Mouse (Mus musculus): ENCODE data around the gene Mat2a. TPM values are rescaled to one million over a fixed set of nuclear protein-coding genes. Genes with fewer than 3 reads are reported as not detected.
"Not testable (repeated sequence)": the region's sequence is repeated elsewhere in the genome, so short reads cannot be mapped to it uniquely, and the experiment has no call there.

The Mat2a gene
- polyA plus RNA-seq, 1 experiment from 2014 or later, result 360 TPM

DNA sequence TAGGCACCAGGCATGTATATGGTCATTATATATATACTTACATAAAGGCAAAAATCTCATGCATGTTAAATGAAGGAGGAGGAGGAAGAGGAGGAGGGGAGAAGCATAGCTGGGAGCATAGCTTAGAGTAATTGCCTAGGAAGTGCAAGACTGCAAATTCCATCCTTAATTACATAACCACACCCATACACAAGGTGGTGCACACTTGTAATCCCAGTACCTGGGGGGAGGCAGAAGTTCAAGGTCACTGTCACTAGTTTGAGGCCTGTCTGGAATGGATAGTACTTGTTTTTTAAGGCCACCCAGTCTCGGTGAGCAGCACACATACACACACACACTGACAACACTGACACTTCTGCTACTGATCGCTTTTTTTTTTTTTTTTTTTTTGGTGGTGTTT, 13.0 kb upstream of the Mat2a start:
- Histone ChIP-seq H3K27me3 (no peaks in the 10 kb centered on the region), H3K4me3 (no peak overlapping the region), H3K36me3 (no peaks in the 10 kb centered on the region), H3K9me3 (no peaks in the 10 kb centered on the region), H3K4me1 (replicated peaks) (peaks cover 11% of the 10 kb centered on the region), H3K4me2 (no peak overlapping the region), H3K27ac (replicated peaks) (no peak overlapping the region), H3K9ac (no peak overlapping the region)
- 83% methylated on average over 2 of the region's 2 CpGs for WGBS
- no peak for ATAC-seq (ENCODE audit: low read depth)

DNA sequence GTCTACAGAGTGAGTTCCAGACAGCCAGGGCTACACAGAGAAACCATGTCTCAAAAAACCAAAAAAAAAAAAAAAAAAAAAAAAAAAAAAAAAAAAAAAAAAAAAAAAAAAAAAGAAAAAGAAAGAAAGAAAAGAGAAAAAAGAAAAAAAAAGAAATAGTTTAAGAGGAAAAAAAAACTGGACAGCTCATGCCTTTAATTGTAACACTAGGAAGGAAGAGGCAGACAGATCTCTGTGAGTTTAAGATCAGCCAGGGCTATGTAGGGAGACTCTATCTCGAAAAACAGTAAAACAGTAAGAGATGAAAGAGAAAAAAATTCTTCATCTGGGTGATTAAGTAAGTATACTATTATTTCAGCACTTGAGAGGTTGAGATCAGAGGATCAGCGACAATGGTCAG, 12.4 kb upstream of the Mat2a start:
- not testable (repeated sequence) for H3K27me3 ChIP-seq; H3K27ac ChIP-seq (replicated peaks); ATAC-seq (ENCODE audit: low read depth); H3K9ac ChIP-seq; H3K9me3 ChIP-seq; H3K4me2 ChIP-seq; H3K36me3 ChIP-seq; H3K4me3 ChIP-seq
- H3K4me1 ChIP-seq (replicated peaks), result peaks cover 11% of the 10 kb centered on the region
- WGBS, result 66% methylated on average over 2 of the region's 2 CpGs

DNA sequence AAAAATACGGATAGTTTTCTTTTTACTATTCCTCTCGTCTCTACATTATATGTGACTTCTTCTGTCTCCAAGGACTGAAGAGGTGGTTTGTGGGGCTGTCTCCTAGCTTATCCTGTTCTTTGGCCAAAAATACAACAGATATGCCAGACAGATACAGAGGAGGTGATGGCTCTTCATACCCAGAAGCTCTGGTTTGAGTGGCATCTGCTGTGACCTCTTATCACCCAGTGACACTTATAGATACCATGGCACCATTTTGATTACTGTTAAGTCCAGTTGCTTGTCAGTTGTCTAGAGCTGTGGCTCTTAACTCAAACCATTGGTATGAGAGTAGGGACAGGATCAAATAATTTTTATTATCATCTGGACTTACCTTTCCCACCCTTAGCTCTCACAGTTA, 8.1 kb upstream of the Mat2a start:
- Histone ChIP-seq H3K4me3 (no peak overlapping the region), H3K27me3 (0 out of 2 replicates have a peak, but pooled peaks cover 5% of the 10 kb centered on the region), H3K9me3 (no peaks in the 10 kb centered on the region), H3K36me3 (no peaks in the 10 kb centered on the region), H3K27ac (replicated peaks) (no peak overlapping the region), H3K4me1 (replicated peaks) (no peaks in the 10 kb centered on the region), H3K4me2 (no peak overlapping the region), H3K9ac (no peak overlapping the region)
- ATAC-seq (ENCODE audit: low read depth), result no peak
- WGBS, result 89% methylated on average over 2 of the region's 2 CpGs

DNA sequence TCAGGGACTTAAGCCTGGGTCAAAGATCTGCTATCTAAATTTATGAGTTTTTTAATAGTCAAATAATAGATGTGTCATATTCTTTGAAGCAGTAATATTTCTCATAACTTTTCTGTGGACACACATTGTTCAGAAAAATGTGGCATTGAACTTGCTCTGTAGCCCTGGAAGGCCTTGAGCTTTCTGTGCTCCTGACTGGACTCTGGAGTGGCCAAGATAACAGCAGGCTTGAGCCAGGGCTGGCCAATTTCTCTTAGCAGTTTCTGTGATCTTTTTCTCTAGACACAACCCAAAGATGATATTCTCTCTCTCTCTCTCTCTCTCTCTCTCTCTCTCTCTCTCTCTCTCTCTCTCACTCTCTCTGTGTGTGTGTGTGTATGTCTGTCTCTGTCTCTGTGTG, 5.7 kb upstream of the Mat2a start:
- Histone ChIP-seq H3K4me3 (no peak overlapping the region), H3K27me3 (0 out of 2 replicates have a peak, but pooled peaks cover 5% of the 10 kb centered on the region), H3K9me3 (no peaks in the 10 kb centered on the region), H3K4me2 (no peak overlapping the region), H3K9ac (no peak overlapping the region), H3K27ac (replicated peaks) (no peak overlapping the region), H3K36me3 (no peaks in the 10 kb centered on the region), H3K4me1 (replicated peaks) (peaks cover 18% of the 10 kb centered on the region)
- ATAC-seq (ENCODE audit: low read depth), result no peak

DNA sequence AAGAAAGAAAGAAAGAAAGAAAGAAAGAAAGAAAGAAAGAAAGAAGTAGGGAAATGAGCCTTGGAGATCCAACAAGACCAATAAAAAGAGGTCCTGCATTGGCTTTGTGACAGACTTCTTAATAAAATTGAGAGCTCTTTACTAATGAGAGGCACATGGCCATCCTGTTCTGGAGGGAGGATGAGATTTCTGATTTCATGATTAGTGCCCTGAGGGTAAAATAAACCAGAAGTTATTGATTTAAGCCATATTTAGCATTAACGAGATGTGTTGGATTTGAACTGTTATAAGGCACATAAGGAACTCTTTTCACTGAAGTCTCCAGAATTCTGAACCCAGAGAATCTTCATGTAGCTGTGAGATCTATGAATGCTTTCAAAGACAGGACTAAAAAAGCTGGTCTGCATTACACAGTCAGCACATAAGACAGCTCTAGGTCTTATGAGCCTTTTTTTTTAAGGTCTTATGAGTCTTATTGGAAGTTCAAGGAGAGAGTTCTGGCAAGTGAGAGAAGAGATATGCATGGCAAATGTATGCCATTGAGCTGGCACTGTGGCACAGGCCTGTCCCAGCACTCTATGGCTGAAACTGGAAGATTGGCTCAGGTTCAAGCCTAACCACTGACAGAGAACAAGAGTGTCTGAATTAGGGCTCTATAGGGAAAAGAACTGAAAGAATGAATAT, 3.7 kb upstream of the Mat2a start:
- no peak overlapping the region for H3K9ac ChIP-seq
- no peak overlapping the region for H3K4me2 ChIP-seq
- H3K9me3 ChIP-seq, result no peaks in the 10 kb centered on the region
- peaks cover 19% of the 10 kb centered on the region for H3K4me1 ChIP-seq (replicated peaks)
- H3K4me3 ChIP-seq, result no peak overlapping the region
- H3K27ac ChIP-seq (replicated peaks), result no peak overlapping the region
- 0 out of 2 replicates have a peak, but pooled peaks cover 5% of the 10 kb centered on the region for H3K27me3 ChIP-seq
- 78% methylated on average over 1 of the region's 1 CpGs for WGBS
- no peaks in the 10 kb centered on the region for H3K36me3 ChIP-seq
- ATAC-seq (ENCODE audit: low read depth), result no peak

DNA sequence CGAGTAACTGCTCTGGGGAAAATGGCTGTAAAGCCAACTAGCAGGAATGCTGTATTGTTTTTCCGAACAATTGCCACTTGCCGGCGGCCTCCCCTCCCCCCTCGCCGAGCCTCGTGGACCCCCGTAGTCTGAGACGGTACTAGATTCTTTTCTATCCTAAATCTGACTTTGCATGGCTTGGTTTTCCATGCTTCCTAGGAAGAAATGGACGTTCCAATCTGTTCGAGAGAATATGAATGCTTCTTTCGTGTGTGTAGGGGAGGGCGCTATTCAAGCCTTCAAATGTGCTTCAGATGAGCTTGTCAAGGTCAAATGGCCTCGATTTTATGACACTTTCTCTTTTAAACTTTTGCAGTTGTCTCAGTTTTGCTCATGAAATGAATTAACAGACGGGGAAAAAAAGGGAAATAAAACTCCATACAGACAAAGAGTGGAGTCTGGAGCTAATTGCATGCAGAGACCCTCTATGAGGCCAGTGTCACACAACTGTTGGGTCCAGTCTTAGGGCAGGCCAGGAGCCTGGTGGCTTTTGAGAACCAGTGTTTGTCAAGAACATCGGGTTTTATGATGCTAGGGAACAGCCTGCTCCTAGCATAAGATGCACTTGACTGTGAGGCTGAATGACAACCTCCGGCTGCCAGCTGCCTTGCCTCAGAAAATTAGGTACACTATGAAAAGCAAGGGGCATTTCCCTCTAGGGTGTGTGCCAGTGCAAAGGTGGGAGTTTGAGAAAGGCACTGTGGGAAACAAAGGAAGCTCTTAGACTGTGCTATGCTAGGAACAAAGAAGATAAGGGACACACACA, 1.0 kb upstream of the Mat2a start:
- H3K36me3 ChIP-seq, result peaks cover 22% of the 10 kb centered on the region
- no peaks in the 10 kb centered on the region for H3K9me3 ChIP-seq
- H3K27me3 ChIP-seq, result no peaks in the 10 kb centered on the region
- peak overlapping the region; percentile 100 for H3K4me3 ChIP-seq
- peak; percentile 9; the same call in 1 of the 2 replicates for ATAC-seq (ENCODE audit: low read depth)
- H3K27ac ChIP-seq (replicated peaks), result peak overlapping the region; percentile 100
- 4% methylated on average over 17 of the region's 17 CpGs for WGBS
- H3K9ac ChIP-seq, result peak overlapping the region; percentile 100
- H3K4me1 ChIP-seq (replicated peaks), result peaks cover 45% of the 10 kb centered on the region
- peak overlapping the region; percentile 95 for H3K4me2 ChIP-seq

DNA sequence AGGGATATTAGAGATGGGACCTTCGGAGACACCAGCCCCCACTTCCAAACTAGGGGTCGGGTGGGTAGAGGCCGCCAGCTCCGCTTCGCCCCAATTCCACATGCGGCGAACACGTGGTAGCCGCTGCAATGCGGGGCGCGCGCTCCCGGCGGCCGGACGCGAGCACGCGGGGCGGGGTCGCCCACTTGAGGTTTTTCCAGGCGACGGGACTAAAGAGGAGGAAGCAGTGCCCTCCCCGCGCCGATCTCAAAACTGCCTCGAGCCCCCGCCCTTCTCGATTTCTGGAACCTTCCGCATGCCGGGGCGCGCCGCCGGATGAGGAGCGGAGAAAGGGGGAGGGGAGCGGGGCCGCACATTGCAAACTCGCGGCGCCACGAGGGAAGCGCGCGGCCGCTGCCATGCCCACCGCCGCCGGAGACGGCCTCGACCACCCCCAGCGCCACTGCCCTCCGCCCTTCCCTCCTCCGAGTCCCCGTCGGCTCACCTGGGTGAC, 450 bp downstream of the Mat2a start:
- H3K27me3 ChIP-seq, result no peaks in the 10 kb centered on the region
- peak overlapping the region; percentile 100 for H3K9ac ChIP-seq
- under 1% methylated on average over 31 of the region's 57 CpGs for WGBS
- peak overlapping the region; percentile 100 for H3K27ac ChIP-seq (replicated peaks)
- H3K4me2 ChIP-seq, result peak overlapping the region; percentile 95
- peak overlapping the region; percentile 100 for H3K4me3 ChIP-seq
- peaks cover 36% of the 10 kb centered on the region for H3K36me3 ChIP-seq
- peak; percentile 41 for ATAC-seq (ENCODE audit: low read depth)
- peaks cover 50% of the 10 kb centered on the region for H3K4me1 ChIP-seq (replicated peaks)
- H3K9me3 ChIP-seq, result no peaks in the 10 kb centered on the region

DNA sequence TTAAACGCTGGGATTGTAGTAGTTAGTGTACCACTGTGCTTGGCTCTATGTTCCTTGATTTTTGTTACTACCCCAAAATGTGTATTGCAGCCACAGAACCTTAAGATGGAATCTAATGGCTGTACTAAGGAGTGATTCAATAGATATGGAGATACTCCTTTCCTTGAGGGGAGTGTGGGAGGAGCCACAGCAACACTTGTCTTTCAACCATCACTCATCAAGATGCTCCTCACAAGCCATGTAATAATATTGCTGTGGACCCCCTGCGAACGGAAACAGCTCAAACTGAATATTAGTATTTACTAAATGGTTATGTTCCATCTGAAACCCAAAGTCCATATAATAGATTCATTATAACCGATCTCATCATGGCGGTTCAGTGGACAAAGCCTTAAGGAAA, 1.1 kb downstream of the Mat2a start:
- WGBS, result 3% methylated on average over 5 of the region's 5 CpGs
- peaks cover 43% of the 10 kb centered on the region for H3K36me3 ChIP-seq
- ATAC-seq (ENCODE audit: low read depth), result no peak
- no peak overlapping the region for H3K27ac ChIP-seq (replicated peaks)
- no peaks in the 10 kb centered on the region for H3K9me3 ChIP-seq
- no peaks in the 10 kb centered on the region for H3K27me3 ChIP-seq
- peak overlapping the region; percentile 100 for H3K4me3 ChIP-seq
- H3K9ac ChIP-seq, result peak overlapping the region; percentile 100
- H3K4me1 ChIP-seq (replicated peaks), result peaks cover 50% of the 10 kb centered on the region
- peak overlapping the region; percentile 95 for H3K4me2 ChIP-seq

DNA sequence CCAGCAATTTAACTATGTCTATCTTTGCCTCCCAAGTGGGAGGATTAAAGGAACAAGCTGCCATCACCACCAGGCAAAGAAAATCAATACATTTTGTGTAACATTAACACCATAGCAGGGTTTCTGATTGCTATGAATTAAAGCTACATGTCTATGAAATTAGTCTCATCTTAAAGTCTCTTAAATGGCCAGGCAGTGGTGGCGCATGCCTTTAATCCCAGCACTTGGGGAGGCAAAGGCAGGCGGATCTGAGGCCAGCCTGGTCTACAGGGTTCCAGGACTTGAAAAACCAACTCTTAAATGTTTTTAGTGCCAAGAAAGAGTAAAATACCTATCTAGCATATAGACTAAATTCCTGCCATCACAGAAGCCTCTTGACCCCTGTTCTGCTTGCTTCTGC, 7.2 kb downstream of the Mat2a start:
- H3K27me3 ChIP-seq, result no peaks in the 10 kb centered on the region
- H3K4me2 ChIP-seq, result no peak overlapping the region
- H3K36me3 ChIP-seq, result peaks cover 95% of the 10 kb centered on the region
- H3K4me1 ChIP-seq (replicated peaks), result peaks cover 30% of the 10 kb centered on the region
- no peaks in the 10 kb centered on the region for H3K9me3 ChIP-seq
- no peak overlapping the region for H3K27ac ChIP-seq (replicated peaks)
- 86% methylated on average over 2 of the region's 2 CpGs for WGBS
- ATAC-seq (ENCODE audit: low read depth), result no peak
- H3K4me3 ChIP-seq, result no peak overlapping the region
- H3K9ac ChIP-seq, result no peak overlapping the region

DNA sequence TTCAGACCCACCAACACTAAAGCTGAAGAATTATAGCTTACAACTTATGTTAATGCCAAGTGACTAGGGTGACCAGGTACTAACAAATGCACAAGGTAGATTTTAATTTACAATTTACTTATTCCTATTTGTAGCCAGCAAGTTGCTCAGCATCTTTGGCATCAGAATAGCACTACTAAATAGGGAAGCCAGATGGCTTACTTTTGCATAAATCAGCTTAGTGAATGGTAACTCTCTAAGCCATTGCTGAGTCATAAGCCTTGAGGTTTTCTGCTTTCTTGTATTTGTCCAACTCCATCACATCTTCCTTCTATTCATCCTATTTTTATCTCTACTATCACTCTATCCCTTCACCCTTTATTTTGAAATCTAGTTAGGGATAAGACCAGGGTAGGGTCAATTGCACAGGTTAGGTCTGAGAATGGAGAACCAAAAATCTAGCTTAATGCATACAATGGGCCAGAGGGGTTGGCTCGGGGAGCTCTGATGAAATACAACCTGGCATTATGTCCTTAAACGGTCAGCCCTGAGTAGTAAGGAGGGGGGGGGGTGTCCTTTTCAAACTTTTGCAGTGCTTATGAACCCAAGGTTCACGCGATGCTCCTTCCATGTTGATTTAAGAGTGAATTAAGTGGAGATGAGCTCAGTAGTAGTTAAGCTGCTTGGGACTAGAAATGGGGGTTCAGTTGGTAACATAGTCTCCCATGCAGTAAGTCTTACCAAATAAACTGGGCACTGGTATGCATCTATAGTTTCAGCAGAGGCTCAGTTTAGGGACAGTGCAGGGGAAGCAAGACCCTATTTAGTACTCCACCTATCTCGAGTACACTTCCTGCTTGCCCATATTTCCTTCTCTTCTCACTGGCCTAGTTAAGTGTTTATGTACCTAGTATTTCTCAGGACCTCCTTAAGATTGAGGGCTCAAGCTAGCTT, 8.1 kb downstream of the Mat2a start:
- WGBS, result 29% methylated on average over 5 of the region's 5 CpGs
- Histone ChIP-seq H3K36me3 (peaks cover 94% of the 10 kb centered on the region), H3K27me3 (no peaks in the 10 kb centered on the region), H3K27ac (replicated peaks) (no peak overlapping the region), H3K9me3 (no peaks in the 10 kb centered on the region), H3K4me3 (no peak overlapping the region), H3K4me2 (no peak overlapping the region), H3K4me1 (replicated peaks) (peaks cover 21% of the 10 kb centered on the region), H3K9ac (no peak overlapping the region)
- no peak for ATAC-seq (ENCODE audit: low read depth)

DNA sequence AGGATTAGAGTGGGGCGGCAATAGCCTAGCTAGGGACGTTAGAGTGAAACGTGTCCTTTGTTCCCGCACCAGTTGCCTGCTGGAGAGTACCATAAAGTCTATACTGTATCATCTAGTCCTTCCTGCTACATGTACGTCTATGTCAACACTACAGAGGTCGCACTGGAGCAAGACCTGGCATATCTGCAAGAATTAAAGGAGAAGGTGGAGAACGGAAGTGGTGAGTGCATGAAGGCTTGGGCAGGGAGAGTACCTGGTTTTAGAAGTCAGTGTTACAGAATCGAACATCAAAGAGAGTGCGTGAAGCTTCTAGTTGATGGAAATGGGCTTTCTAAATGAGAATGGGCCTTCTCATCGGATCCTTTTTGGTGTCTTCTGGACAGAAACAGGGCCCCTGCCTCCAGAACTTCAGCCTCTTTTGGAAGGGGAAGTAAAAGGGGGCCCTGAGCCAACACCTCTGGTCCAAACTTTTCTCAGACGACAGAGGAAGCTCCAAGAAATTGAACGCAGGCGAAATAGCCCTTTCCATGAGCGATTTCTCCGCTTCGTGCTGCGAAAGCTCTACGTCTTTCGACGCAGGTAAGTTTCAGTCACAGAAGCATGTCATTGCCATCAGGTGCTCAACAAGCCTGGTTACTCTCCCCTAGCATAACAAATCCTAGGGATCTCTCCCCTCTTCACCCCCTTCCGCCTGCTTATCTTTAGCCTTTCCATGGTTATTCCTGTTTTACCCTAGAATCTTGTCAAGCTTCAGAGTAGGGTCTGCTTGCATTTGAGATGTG, 10.1 kb downstream of the Mat2a start:
- Histone ChIP-seq H3K36me3 (peaks cover 94% of the 10 kb centered on the region), H3K4me3 (no peak overlapping the region), H3K4me1 (replicated peaks) (peaks cover 8% of the 10 kb centered on the region), H3K27ac (replicated peaks) (no peak overlapping the region), H3K9ac (0 out of 2 replicates have a peak overlapping the region, but pooled peaks have one; percentile 13), H3K4me2 (no peak overlapping the region), H3K27me3 (no peaks in the 10 kb centered on the region), H3K9me3 (no peaks in the 10 kb centered on the region)
- WGBS, result 89% methylated on average over 21 of the region's 21 CpGs
- no peak for ATAC-seq (ENCODE audit: low read depth)

Data from neural tube, embryonic 13.5 days (tissue).